Mouse (Mus musculus): ENCODE measurements around the gene Taok3.

DNA sequence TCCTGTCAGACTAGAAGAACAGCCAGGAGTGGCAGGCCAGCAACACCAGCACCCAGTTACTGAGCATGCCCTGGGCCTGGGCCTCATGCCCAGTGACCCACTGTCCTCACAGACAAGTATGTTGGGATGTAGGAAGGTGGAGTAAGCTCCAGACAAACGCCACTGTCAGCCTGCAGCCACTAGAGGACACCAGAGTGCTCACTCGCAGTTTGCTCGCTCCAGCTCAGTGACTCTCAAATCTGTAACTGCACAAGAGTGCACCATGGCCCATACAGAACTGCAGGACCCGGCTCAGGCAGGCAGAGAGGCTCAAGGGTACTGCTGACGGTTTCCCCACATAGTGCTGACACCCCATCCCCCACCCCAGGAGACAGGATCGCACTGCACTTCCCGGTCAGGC is 25.5 kb upstream of the Taok3 start:
- TF ChIP-seq CTCF (IDR thresholded peaks at IDR 0.05; ENCODE audit: extremely low read depth, insufficient read depth, low read length) = peak; percentile 85
- no peak for TF ChIP-seq POLR2A (IDR thresholded peaks at IDR 0.05; ENCODE audit: extremely low read depth, insufficient read depth, low read length)
